Mouse (Mus musculus): ENCODE data around the gene Amdhd1. TPM values are rescaled to one million over a fixed set of nuclear protein-coding genes. Genes with fewer than 3 reads are reported as not detected.

Amdhd1 gene
- total RNA-seq, 2 experiments from 2014 or later: not detected

GRCm38 (mm10) chr10:93488066-93488827 lies 51.6 kb downstream of the Amdhd1 start, which contains the start of gene Hal:
Gene Hal (plus strand): TSS chr10:93488768.
- intact Hi-C loops (cut with DNase I): loop anchor here (5.0 kb wide), 1 partner anchor 89 kb away; no protein-coding TSS in a partner anchor
- DNase-seq (ENCODE audit: low spot score): no peak

DNA sequence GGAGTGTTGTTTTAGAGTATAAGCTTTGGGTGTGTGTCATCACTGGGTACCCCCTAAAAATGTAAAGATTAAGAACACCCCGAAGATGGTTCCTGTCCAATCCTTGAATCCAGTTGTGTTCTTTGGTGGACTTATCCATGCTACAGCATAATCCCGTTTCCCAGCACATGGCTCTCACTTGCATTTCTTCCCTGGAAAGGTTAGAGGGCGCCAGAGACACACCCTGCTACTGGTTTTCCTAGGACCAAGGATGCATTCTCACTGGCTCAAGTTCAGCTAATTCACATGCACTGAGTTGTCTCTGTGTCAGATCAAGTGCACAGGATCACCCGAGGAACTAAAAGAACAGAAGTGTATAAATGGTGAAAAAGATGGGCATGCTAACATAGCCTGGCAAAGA lies 53.2 kb downstream of the Amdhd1 start:
- no peak for DNase-seq (ENCODE audit: low spot score)
- intact Hi-C loops (cut with DNase I): loop anchor here (2.0 to 5.0 kb wide), 2 partner anchors 62 to 91 kb away; no protein-coding TSS in a partner anchor

DNA sequence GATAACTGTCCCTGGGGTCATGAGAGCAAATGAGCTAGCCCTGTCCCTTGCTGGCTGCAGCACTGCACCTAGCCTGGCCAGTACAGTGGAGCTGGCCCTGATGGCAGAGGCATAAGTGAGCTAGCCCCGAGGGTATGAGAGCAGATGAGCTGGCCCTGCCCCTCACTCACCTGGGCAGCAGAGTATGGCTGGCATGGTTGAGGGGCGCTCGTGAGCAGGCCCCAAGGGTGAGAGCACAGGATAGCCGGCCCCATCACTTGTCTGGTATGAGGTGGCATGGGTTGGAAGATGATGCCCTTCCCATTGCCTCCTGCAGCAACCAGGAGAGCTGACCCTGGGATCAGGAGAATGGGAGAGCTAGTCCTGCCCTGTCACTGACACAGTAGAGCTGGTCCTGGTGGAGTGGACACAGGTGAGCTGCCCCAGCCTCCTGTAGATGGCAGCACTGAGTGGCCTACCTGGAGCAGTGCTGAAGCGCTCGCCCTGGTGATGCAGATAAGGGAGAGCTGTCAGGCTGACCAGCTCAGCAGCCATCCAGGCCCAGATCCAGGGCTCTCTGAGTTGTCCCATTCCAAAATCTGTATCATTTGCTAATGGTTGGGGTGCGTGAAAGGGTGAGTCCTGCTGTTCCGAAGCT lies 54.7 kb downstream of the Amdhd1 start:
- no peak for DNase-seq (ENCODE audit: low spot score)
- intact Hi-C loops (cut with DNase I): loop anchor here (5.0 kb wide), 1 partner anchor 92 kb away; no protein-coding TSS in a partner anchor

DNA sequence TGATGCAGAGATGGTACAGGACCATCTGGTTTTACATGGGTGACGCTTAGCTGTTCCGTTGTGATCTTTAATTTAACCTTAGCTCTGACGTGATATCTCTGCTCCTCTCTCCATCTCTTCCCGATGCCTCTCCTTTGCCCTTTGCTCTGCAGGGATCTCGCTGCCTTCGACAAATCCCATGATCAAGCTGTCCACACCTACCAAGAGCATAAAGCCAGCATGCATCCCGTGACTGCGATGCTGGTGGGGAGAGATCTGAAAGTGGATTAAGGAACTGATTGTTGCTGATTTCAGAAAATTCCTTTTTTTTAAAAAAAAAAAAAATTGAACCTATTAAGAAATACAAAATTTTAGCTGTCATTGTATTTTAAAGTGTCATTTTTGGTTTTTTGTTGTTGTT lies 55.3 kb downstream of the Amdhd1 start:
- intact Hi-C loops (cut with DNase I): no loop called here
- no peak for DNase-seq (ENCODE audit: low spot score)

Other genes starting within 250 kb of the Amdhd1 start
- gene Elk3, start 228.9 kb downstream of the Amdhd1 start, total RNA-seq (2021): 10 to 100 TPM; 45.1 to 48.7 TPM
- 10 to 100 TPM; 33.8 to 34.1 TPM for gene Lta4h, start 86.6 kb downstream of the Amdhd1 start, total RNA-seq (2021)
- under 1 TPM; 0.21 to 0.50 TPM for gene Hal, start 51.3 kb downstream of the Amdhd1 start, total RNA-seq (2021)
- not detected for gene Ccdc38, start 599 bp upstream of the Amdhd1 start, total RNA-seq (2021)
- 10 to 100 TPM; 10.8 to 12.5 TPM for gene Snrpf, start 49.7 kb upstream of the Amdhd1 start, total RNA-seq (2021)
- 10 to 100 TPM; 12.2 to 14.1 TPM for gene Ntn4, start 100.6 kb upstream of the Amdhd1 start, total RNA-seq (2021)

All from heart, postnatal 25 days (tissue).